Mouse (Mus musculus) frontal cortex, postnatal 36 days (tissue): Measurements from ENCODE around the gene Prpf8.
"Not testable (repeated sequence)": the region's sequence is repeated elsewhere in the genome, so short reads cannot be mapped to it uniquely, and the experiment has no call there.

Source experiments
- DNase-seq, 2 experiments: peaks; one replicate each; pipeline ENCODE4 v3.0.0; 2022; ENCODE audit warnings: low spot score in 2 of 2

Prpf8 gene

GRCm38 (mm10) chr11:75486601-75487285 lies at the start of gene Prpf8:
TSS of gene Prpf8 (plus strand) at chr11:75486816.
- DNase-seq: peak; percentile 98 to 99

- DNase-seq: no peak
Observed at GRCm38 (mm10) chr11:75438194-75438593, 48.4 kb upstream of the Prpf8 start.

- no peak for DNase-seq
Observed at GRCm38 (mm10) chr11:75438804-75439203, 47.8 kb upstream of the Prpf8 start.

GRCm38 (mm10) chr11:75439363-75439762 lies 47.3 kb upstream of the Prpf8 start, which contains the start of gene Serpinf2:
TSS of gene Serpinf2 (minus strand) at chr11:75439591.
- no peak for DNase-seq

GRCm38 (mm10) chr11:75439951-75440350 lies 46.7 kb upstream of the Prpf8 start:
- no peak for DNase-seq

GRCm38 (mm10) chr11:75441034-75441433 lies 45.6 kb upstream of the Prpf8 start:
- no peak for DNase-seq

GRCm38 (mm10) chr11:75441601-75442000 lies 45.0 kb upstream of the Prpf8 start:
- no peak for DNase-seq

GRCm38 (mm10) chr11:75443711-75444110 lies 42.9 kb upstream of the Prpf8 start:
- DNase-seq: no peak

GRCm38 (mm10) chr11:75448575-75448974 lies 38.0 kb upstream of the Prpf8 start:
- no peak for DNase-seq

GRCm38 (mm10) chr11:75449695-75450094 lies 36.9 kb upstream of the Prpf8 start:
- DNase-seq: no peak

GRCm38 (mm10) chr11:75450304-75450908 lies 36.2 kb upstream of the Prpf8 start:
- DNase-seq: no peak

- DNase-seq: no peak
Observed at GRCm38 (mm10) chr11:75450936-75451335, 35.7 kb upstream of the Prpf8 start.

GRCm38 (mm10) chr11:75452081-75452480 lies 34.5 kb upstream of the Prpf8 start:
- DNase-seq: no peak

- no peak for DNase-seq
Observed at GRCm38 (mm10) chr11:75452812-75453557, 33.6 kb upstream of the Prpf8 start.

- peak; percentile 88 to 91 for DNase-seq
Observed at GRCm38 (mm10) chr11:75453991-75454930, 32.4 kb upstream of the Prpf8 start, which contains the start of gene Wdr81. TSS of gene Wdr81 (minus strand) at chr11:75454717.

GRCm38 (mm10) chr11:75455041-75455736 lies 31.4 kb upstream of the Prpf8 start:
- DNase-seq: no peak

- DNase-seq: not testable (repeated sequence)
Observed at GRCm38 (mm10) chr11:75455971-75456370, 30.6 kb upstream of the Prpf8 start.

GRCm38 (mm10) chr11:75456440-75456871 lies 30.2 kb upstream of the Prpf8 start:
- no peak for DNase-seq

- DNase-seq: no peak
Observed at GRCm38 (mm10) chr11:75458169-75458568, 28.4 kb upstream of the Prpf8 start.

GRCm38 (mm10) chr11:75458628-75459041 lies 28.0 kb upstream of the Prpf8 start:
- no peak for DNase-seq
